Mouse (Mus musculus) MEL (cell line): ENCODE measurements around the gene Kirrel3. TPM values are rescaled to one million over a fixed set of nuclear protein-coding genes. Genes with fewer than 3 reads are reported as not detected.

Experiments
- DNase-seq: peaks from one replicate; pipeline ENCODE4 v3.0.0; 2011; ENCODE audit warnings: low read depth, low spot score
- H3K27ac ChIP-seq: 2 replicates; pipeline ENCODE4 v1.5.1; 2012; ENCODE audit warnings: low read depth, mild to moderate bottlenecking, control low read depth, low read length, moderate library complexity; ENCODE audit not compliant: control insufficient read depth
- H3K27me3 ChIP-seq, 2 experiments: fragments of 150-350 bp in 1 of 2; sonication (generic) in 1 of 2; 2 replicates each; pipeline ENCODE4 v1.6.1; 2012; ENCODE audit warnings: low read length in 2 of 2, mild to moderate bottlenecking in 2 of 2, improper control_type of control experiment in 1 of 2, moderate library complexity in 1 of 2; ENCODE audit not compliant: insufficient read depth in 2 of 2, control insufficient read depth in 1 of 2
- H3K36me3 ChIP-seq, 2 experiments: 2 replicates each; pipeline ENCODE4 v1.6.1; 2012 to 2014; ENCODE audit warnings: low read length in 2 of 2, improper control_type of control experiment in 1 of 2, inconsistent platforms in 1 of 2, mild to moderate bottlenecking in 1 of 2; ENCODE audit not compliant: insufficient read depth in 2 of 2, control insufficient read depth in 1 of 2
- H3K4me1 ChIP-seq, 2 experiments: fragments of 150-350 bp in 1 of 2; sonication (generic) in 1 of 2; 2 replicates each; pipeline ENCODE4 v1.6.1; 2012; ENCODE audit warnings: low read length in 2 of 2, improper control_type of control experiment in 1 of 2, mild to moderate bottlenecking in 1 of 2; ENCODE audit not compliant: insufficient read depth in 2 of 2, control insufficient read depth in 1 of 2
- H3K4me3 ChIP-seq, 2 experiments: fragments of 150-350 bp in 1 of 2; sonication (generic) in 1 of 2; 2 replicates each; pipeline ENCODE4 v1.5.1; 2012; ENCODE audit warnings: low read depth in 2 of 2, low read length in 2 of 2, mild to moderate bottlenecking in 2 of 2, moderate library complexity in 2 of 2, control low read depth in 1 of 2, improper control_type of control experiment in 1 of 2; ENCODE audit not compliant: control insufficient read depth in 1 of 2, insufficient read depth in 1 of 2
- H3K79me2 ChIP-seq: 2 replicates; pipeline ENCODE4 v1.6.1; 2012; ENCODE audit warnings: mild to moderate bottlenecking, low read length, moderate library complexity; ENCODE audit not compliant: control insufficient read depth, poor library complexity, insufficient read depth
- H3K9ac ChIP-seq: 2 replicates; pipeline ENCODE4 v1.6.1; 2012; ENCODE audit warnings: low read depth, mild to moderate bottlenecking, control low read depth, low read length, moderate library complexity; ENCODE audit not compliant: control insufficient read depth, poor library complexity, severe bottlenecking
- H3K9me3 ChIP-seq: fragments of 150-350 bp; sonication (generic); replicated peaks from 2 replicates; pipeline ENCODE4 v1.6.1; 2012; ENCODE audit warnings: mild to moderate bottlenecking, low read length, improper control_type of control experiment, moderate library complexity; ENCODE audit not compliant: insufficient read depth
- BHLHE40 ChIP-seq: IDR thresholded peaks from 2 replicates; pipeline ENCODE4 v1.6.1; 2012; ENCODE audit warnings: low read depth, mild to moderate bottlenecking, inconsistent platforms, low read length, improper control_type of control experiment, borderline replicate concordance
- CHD1 ChIP-seq: IDR thresholded peaks from 2 replicates; pipeline ENCODE4 v1.6.1; 2012; ENCODE audit warnings: low read depth, mild to moderate bottlenecking, inconsistent platforms, low read length, improper control_type of control experiment
- CHD2 ChIP-seq: IDR thresholded peaks from 2 replicates; pipeline ENCODE4 v1.6.1; 2011; ENCODE audit warnings: low read length, improper control_type of control experiment
- EP300 ChIP-seq, 2 experiments: IDR thresholded peaks; 2 replicates each; pipeline ENCODE4 v1.6.1; 2011; ENCODE audit warnings: improper control_type of control experiment in 2 of 2, low read length in 2 of 2, low read depth in 1 of 2, mild to moderate bottlenecking in 1 of 2
- ETS1 ChIP-seq: IDR thresholded peaks from 2 replicates; pipeline ENCODE4 v1.6.1; 2012; ENCODE audit warnings: low read depth, mild to moderate bottlenecking, inconsistent platforms, low read length, improper control_type of control experiment, moderate library complexity
- GABPA ChIP-seq: IDR thresholded peaks from 2 replicates; pipeline ENCODE4 v1.6.1; 2012; ENCODE audit warnings: low read depth, mild to moderate bottlenecking, inconsistent platforms, low read length, improper control_type of control experiment, moderate library complexity
- HCFC1 ChIP-seq: IDR thresholded peaks from 2 replicates; pipeline ENCODE4 v1.6.1; 2012; ENCODE audit warnings: low read depth, mild to moderate bottlenecking, inconsistent platforms, low read length, improper control_type of control experiment, moderate library complexity
- KAT2A ChIP-seq: conservative IDR thresholded peaks from 2 replicates; pipeline ENCODE4 v1.6.1; 2012; ENCODE audit warnings: low read depth, low read length, improper control_type of control experiment, inconsistent platforms
- MAX ChIP-seq: IDR thresholded peaks from 2 replicates; pipeline ENCODE4 v1.6.1; 2011; ENCODE audit warnings: low read length, improper control_type of control experiment
- MAZ ChIP-seq: IDR thresholded peaks from 2 replicates; pipeline ENCODE4 v1.6.1; 2012; ENCODE audit warnings: low read depth, mild to moderate bottlenecking, inconsistent platforms, low read length, improper control_type of control experiment
- MYB ChIP-seq: IDR thresholded peaks from 2 replicates; pipeline ENCODE4 v1.6.1; 2011; ENCODE audit warnings: mild to moderate bottlenecking, low read depth, low read length, improper control_type of control experiment
- MYC ChIP-seq: IDR thresholded peaks from 2 replicates; pipeline ENCODE4 v1.6.1; 2011; ENCODE audit warnings: low read depth, mild to moderate bottlenecking, low read length, improper control_type of control experiment, moderate library complexity
- NELFE ChIP-seq: IDR thresholded peaks from 2 replicates; pipeline ENCODE4 v1.6.1; 2011; ENCODE audit warnings: low read depth, low read length, improper control_type of control experiment
- POLR2A ChIP-seq, 2 experiments: IDR thresholded peaks; 2 replicates each; pipeline ENCODE4 v1.6.1; 2011 to 2012; ENCODE audit warnings: low read length in 2 of 2, mild to moderate bottlenecking in 2 of 2, control low read depth in 1 of 2, improper control_type of control experiment in 1 of 2, low read depth in 1 of 2, moderate library complexity in 1 of 2; ENCODE audit not compliant: control insufficient read depth in 1 of 2, insufficient read depth in 1 of 2, poor library complexity in 1 of 2
- POLR2AphosphoS5 ChIP-seq: IDR thresholded peaks from 2 replicates; pipeline ENCODE4 v1.6.1; 2012; ENCODE audit warnings: low read depth, borderline replicate concordance, mild to moderate bottlenecking, inconsistent platforms, low read length, moderate library complexity, mixed read lengths
- RAD21 ChIP-seq: IDR thresholded peaks from 2 replicates; pipeline ENCODE4 v1.6.1; 2011; ENCODE audit warnings: mild to moderate bottlenecking, low read depth, low read length, improper control_type of control experiment
- RCOR1 ChIP-seq: IDR thresholded peaks from 2 replicates; pipeline ENCODE4 v1.6.1; 2012; ENCODE audit warnings: low read depth, mild to moderate bottlenecking, inconsistent platforms, low read length, improper control_type of control experiment
- SMC3 ChIP-seq: IDR thresholded peaks from 2 replicates; pipeline ENCODE4 v1.6.1; 2011; ENCODE audit warnings: low read depth, low read length, improper control_type of control experiment
- TAL1 ChIP-seq: IDR thresholded peaks from 2 replicates; pipeline ENCODE4 v1.6.1; 2012; ENCODE audit warnings: mild to moderate bottlenecking, inconsistent platforms, low read length, moderate library complexity, mixed read lengths
- UBTF ChIP-seq: IDR thresholded peaks from 2 replicates; pipeline ENCODE4 v1.6.1; 2012; ENCODE audit warnings: low read depth, mild to moderate bottlenecking, inconsistent platforms, low read length, improper control_type of control experiment, moderate library complexity, borderline replicate concordance; ENCODE audit not compliant: insufficient read depth
- USF2 ChIP-seq, 2 experiments: IDR thresholded peaks; 2 replicates each; pipeline ENCODE4 v1.6.1; 2011 to 2012; ENCODE audit warnings: improper control_type of control experiment in 2 of 2, low read length in 2 of 2, borderline replicate concordance in 1 of 2, inconsistent platforms in 1 of 2, low read depth in 1 of 2, mild to moderate bottlenecking in 1 of 2; ENCODE audit not compliant: insufficient read depth in 1 of 2
- ZKSCAN1 ChIP-seq: IDR thresholded peaks from 2 replicates; pipeline ENCODE4 v1.6.1; 2012; ENCODE audit warnings: low read depth, mild to moderate bottlenecking, inconsistent platforms, low read length, improper control_type of control experiment, moderate library complexity
- polyA plus RNA-seq, 2 experiments: library from polyadenylated mRNA; stranded (reverse) in 1 of 2; unstranded in 1 of 2; fragments of >175 nt in 1 of 2; fragments of >200 nt in 1 of 2; gene quantifications; 2 replicates each; pipeline versions ENCODE4 v1.2.1 to v1.2.4; 2012; ENCODE audit warnings: low replicate concordance in 2 of 2, low read depth in 1 of 2; ENCODE audit not compliant: insufficient read length in 2 of 2, insufficient read depth in 1 of 2, missing spikeins in 1 of 2
- total RNA-seq: library from RNA; depleted of rRNA; stranded (reverse); fragments of 300-350 nt; gene quantifications from 2 replicates; pipeline ENCODE4 v1.2.3, GENCODE M21; 2012

The Kirrel3 gene
- total and polyA plus RNA-seq, 3 experiments = 0.06 TPM; not detected in 2

DNA sequence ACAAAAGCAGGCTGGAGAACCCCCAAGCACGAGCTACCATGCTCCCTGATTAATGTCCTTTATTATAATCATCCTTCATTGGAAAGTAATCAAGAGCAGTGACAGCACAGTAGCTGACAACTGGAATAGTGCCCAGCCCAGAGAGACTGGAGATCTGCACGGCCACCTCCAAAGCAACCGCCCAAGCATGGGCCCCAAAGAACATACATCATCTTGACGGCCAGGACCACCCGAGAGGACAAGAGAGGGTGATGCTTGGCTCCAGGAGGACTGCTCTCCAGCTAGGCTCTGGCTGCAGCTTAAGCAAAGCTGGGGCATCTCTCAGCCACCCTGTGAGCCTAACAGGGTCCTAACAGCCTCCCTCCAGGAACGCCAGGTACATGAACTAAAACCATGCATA lies 482.1 kb downstream of the Kirrel3 start:
- H3K9me3 ChIP-seq = no peaks in the 10 kb centered on the region
- no peak for TF ChIP-seq KAT2A
- no peak for TF ChIP-seq NELFE
- no peak for TF ChIP-seq RCOR1
- TF ChIP-seq POLR2AphosphoS5 = no peak
- no peak for TF ChIP-seq MAX
- TF ChIP-seq MYC = no peak
- no peak for TF ChIP-seq USF2 (IDR thresholded peaks at IDR 0.05; ENCODE audit: borderline replicate concordance in 1 of 2, insufficient read depth in 1 of 2, low read depth in 1 of 2, low read length in 2 of 2)
- no peak for TF ChIP-seq HCFC1
- TF ChIP-seq ZKSCAN1 = no peak
- no peak for TF ChIP-seq UBTF
- no peak for TF ChIP-seq POLR2A (IDR thresholded peaks at IDR 0.05; ENCODE audit: control insufficient read depth in 1 of 2, insufficient read depth in 1 of 2, low read depth in 1 of 2, low read length in 2 of 2, poor library complexity in 1 of 2)
- TF ChIP-seq CHD2 = no peak
- no peak for TF ChIP-seq SMC3
- no peak for TF ChIP-seq MYB
- no peak for TF ChIP-seq EP300 (IDR thresholded peaks at IDR 0.05; ENCODE audit: low read depth in 1 of 2, low read length in 2 of 2)
- no peak for TF ChIP-seq RAD21
- no peak for TF ChIP-seq TAL1
- TF ChIP-seq GABPA = no peak
- TF ChIP-seq, all 39 proteins: peak for 0
- Histone ChIP-seq H3K27ac (no peak overlapping the region), H3K79me2 (no peaks in the 10 kb centered on the region), H3K4me3 (no peak overlapping the region), H3K9ac (no peak overlapping the region), H3K4me1 (no peaks in the 10 kb centered on the region), H3K36me3 (no peaks in the 10 kb centered on the region), H3K27me3 (no peaks in the 10 kb centered on the region)
- DNase-seq = no peak

DNA sequence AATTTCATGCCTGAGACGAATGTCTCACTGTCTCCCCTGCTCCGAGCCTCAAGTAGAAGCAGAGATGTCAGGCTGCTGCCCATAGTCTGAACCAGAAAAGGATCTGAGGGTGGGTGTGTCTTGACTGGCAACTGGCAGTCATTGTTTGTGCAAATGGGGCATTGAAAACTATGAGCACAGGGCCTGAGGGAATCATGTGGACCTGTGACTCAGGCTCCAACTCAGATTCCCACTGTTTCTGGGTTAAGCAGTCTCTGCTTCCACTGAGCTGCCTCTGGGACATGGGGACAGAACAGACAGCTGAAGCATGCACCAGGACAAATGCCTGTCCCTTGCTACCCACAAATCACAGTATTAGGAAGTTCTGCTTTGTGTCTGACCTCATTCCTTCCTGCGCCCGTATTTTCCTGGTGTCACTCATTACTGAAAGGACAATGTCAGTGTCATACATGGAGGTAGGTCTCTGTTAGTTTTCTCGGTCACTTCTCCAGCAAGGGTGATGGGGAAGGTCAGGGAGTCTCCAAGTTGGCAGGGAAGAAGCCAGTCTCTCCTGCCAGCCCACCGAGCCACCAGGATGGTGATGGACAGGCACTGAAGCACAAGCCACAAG lies 484.3 kb downstream of the Kirrel3 start:
- Histone ChIP-seq H3K9ac (no peak overlapping the region), H3K9me3 (no peaks in the 10 kb centered on the region), H3K4me1 (no peaks in the 10 kb centered on the region), H3K27me3 (no peaks in the 10 kb centered on the region), H3K4me3 (no peak overlapping the region), H3K79me2 (no peaks in the 10 kb centered on the region), H3K27ac (no peak overlapping the region)
- no peak for DNase-seq
- TF ChIP-seq POLR2A (IDR thresholded peaks at IDR 0.05; ENCODE audit: control insufficient read depth in 1 of 2, insufficient read depth in 1 of 2, low read depth in 1 of 2, low read length in 2 of 2, poor library complexity in 1 of 2) (no peak), CHD1 (no peak), MAX (no peak), ETS1 (no peak), HCFC1 (no peak), UBTF (no peak), RCOR1 (no peak), MAZ (no peak), NELFE (no peak), BHLHE40 (no peak)
- TF ChIP-seq, all 39 proteins: peak for 0
- H3K36me3 ChIP-seq = no peaks in the 10 kb centered on the region
